Mouse (Mus musculus) thymus, postnatal 4 days (tissue): ENCODE measurements around the gene Phactr4.

Experiments used
- DNase-seq: peaks from one replicate; pipeline ENCODE4 v3.0.0; 2021

The Phactr4 gene

GRCm38 (mm10) chr4:132329835-132330354 is 92.4 kb downstream of the Phactr4 start:
- no peak for DNase-seq

GRCm38 (mm10) chr4:132329115-132329834 is 93.0 kb downstream of the Phactr4 start, which contains the start of gene Trnau1ap:
Trnau1ap (minus strand) TSS chr4:132329538.
- peak; percentile 93 for DNase-seq

GRCm38 (mm10) chr4:132328391-132328982 is 93.8 kb downstream of the Phactr4 start:
- DNase-seq, result no peak

GRCm38 (mm10) chr4:132326481-132326880 is 95.8 kb downstream of the Phactr4 start:
- DNase-seq, result no peak

- no peak for DNase-seq
Measured at GRCm38 (mm10) chr4:132315711-132316110, 106.6 kb downstream of the Phactr4 start.

GRCm38 (mm10) chr4:132312627-132313026 is 109.7 kb downstream of the Phactr4 start:
- DNase-seq, result no peak

- DNase-seq, result no peak
Measured at GRCm38 (mm10) chr4:132311801-132312200, 110.5 kb downstream of the Phactr4 start.

- no peak for DNase-seq
Measured at GRCm38 (mm10) chr4:132311209-132311608, 111.1 kb downstream of the Phactr4 start.

- DNase-seq, result peak; percentile 79
Measured at GRCm38 (mm10) chr4:132309849-132310472, 112.3 kb downstream of the Phactr4 start.

GRCm38 (mm10) chr4:132309140-132309848 is 113.0 kb downstream of the Phactr4 start:
- peak; percentile 33 for DNase-seq

GRCm38 (mm10) chr4:132308437-132309139 is 113.7 kb downstream of the Phactr4 start:
- peak; percentile 90 for DNase-seq

- no peak for DNase-seq
Measured at GRCm38 (mm10) chr4:132306004-132306403, 116.3 kb downstream of the Phactr4 start.
